8 mouse cellular contexts compared by ENCODE assay signal in genomic region chr3:138644286-138644951, GRCm38 (mm10).
DNase-seq lines count a peak whose midpoint lies in the region; ATAC-seq lines count a peak whose summit lies in the region.

No protein-coding gene starts in this region.

- H3K9me3 ChIP-seq in erythroblast, embryonic 14.5 days (ENCODE audit: control insufficient read depth, low read length), result no peaks in the 10 kb centered on the region
- no peaks in the 10 kb centered on the region; the same call in 1 of the 2 replicates for H3K9me3 ChIP-seq in heart, embryonic 11.5 days (replicated peaks; ENCODE audit: control insufficient read depth, low read length)
- no peaks in the 10 kb centered on the region; the same call in 1 of the 2 replicates for H3K9me3 ChIP-seq in stomach, embryonic 14.5 days (ENCODE audit: control insufficient read depth, low read depth, low read length)

- no peak for ATAC-seq in erythroblast, adult 5-6 weeks (replicated peaks; ENCODE audit: low FRiP score, poor library complexity, severe bottlenecking)
- ATAC-seq in heart, embryonic 11.5 days (replicated peaks; ENCODE audit: insufficient number of reproducible peaks, low FRiP score, low TSS enrichment), result peak; percentile 57; the same call in 1 of the 2 replicates
- peak; percentile 40; the same call in 1 of the 2 replicates for ATAC-seq in megakaryocyte progenitor cell, adult 5-6 weeks (replicated peaks; ENCODE audit: poor library complexity)
- peak; percentile 80 for ATAC-seq in stomach, embryonic 14.5 days (ENCODE audit: insufficient number of reproducible peaks, insufficient read depth, low FRiP score, low read depth)

- 2% methylated on average over 19 of the region's 19 CpGs for whole genome bisulfite sequencing in heart, embryonic 11.5 days (ENCODE audit: insufficient replicate concordance)
- WGBS in stomach, embryonic 14.5 days, result 3% methylated on average over 19 of the region's 19 CpGs

- peaks cover 12% of the 10 kb centered on the region for H3K4me1 ChIP-seq in erythroblast, embryonic 14.5 days (ENCODE audit: control insufficient read depth)
- H3K4me1 ChIP-seq in heart, embryonic 11.5 days (ENCODE audit: control insufficient read depth, insufficient read depth, low read length), result no peaks in the 10 kb centered on the region
- peaks cover 3% of the 10 kb centered on the region; the same call in 1 of the 2 replicates for H3K4me1 ChIP-seq in stomach, embryonic 14.5 days (ENCODE audit: control insufficient read depth, insufficient read depth, low read length)

- peak overlapping the region; percentile 44 for H3K4me3 ChIP-seq in erythroblast, embryonic 14.5 days (replicated peaks)
- peak overlapping the region; percentile 22 for H3K4me3 ChIP-seq in heart, embryonic 11.5 days (ENCODE audit: low read depth, low read length)
- peak overlapping the region; percentile 28 for H3K4me3 ChIP-seq in stomach, embryonic 14.5 days (ENCODE audit: low read depth, low read length)

- H3K27ac ChIP-seq in heart, embryonic 11.5 days (ENCODE audit: low read depth, low read length), result no peak overlapping the region; the same call in 1 of the 2 replicates
- peak overlapping the region; percentile 44; the same call in 1 of the 2 replicates for H3K27ac ChIP-seq in stomach, embryonic 14.5 days (ENCODE audit: low read length)

- no peaks in the 10 kb centered on the region for H3K27me3 ChIP-seq in erythroblast, embryonic 14.5 days (ENCODE audit: control insufficient read depth)
- H3K27me3 ChIP-seq in heart, embryonic 11.5 days (ENCODE audit: control insufficient read depth, insufficient read depth, low read length), result no peaks in the 10 kb centered on the region
- H3K27me3 ChIP-seq in stomach, embryonic 14.5 days (ENCODE audit: control insufficient read depth, insufficient read depth, low read length), result no peaks in the 10 kb centered on the region

- H3K4me2 ChIP-seq in heart, embryonic 11.5 days, result peak overlapping the region; percentile 62
- peak overlapping the region; percentile 62 for H3K4me2 ChIP-seq in stomach, embryonic 14.5 days (replicated peaks; ENCODE audit: low read depth, low read length)

- H3K9ac ChIP-seq in heart, embryonic 11.5 days (ENCODE audit: low read depth, low read length), result peak overlapping the region; percentile 6; the same call in 1 of the 2 replicates
- 0 out of 2 replicates have a peak overlapping the region, but pooled peaks have one; percentile 18 for H3K9ac ChIP-seq in stomach, embryonic 14.5 days (replicated peaks; ENCODE audit: low read depth, low read length)

- no peaks in the 10 kb centered on the region for H3K36me3 ChIP-seq in erythroblast, embryonic 14.5 days (ENCODE audit: control insufficient read depth)
- H3K36me3 ChIP-seq in heart, embryonic 11.5 days (ENCODE audit: control insufficient read depth, insufficient read depth, low read length), result no peaks in the 10 kb centered on the region
- no peaks in the 10 kb centered on the region for H3K36me3 ChIP-seq in stomach, embryonic 14.5 days (ENCODE audit: control insufficient read depth, insufficient read depth, low read length)

- DNase-seq in adrenal gland, postnatal 14 days, result peak; percentile 59
- peak; percentile 6 for DNase-seq in kidney, postnatal 14 days
- DNase-seq in spleen, postnatal 36 days (ENCODE audit: low spot score in 2 of 2), result no peak

Comparison
In these comparisons a context has a peak if more than half of its experiments do, and no peak if none do; other contexts are left out.
1. DNase-seq: peak in adrenal gland, postnatal 14 days (single experiment) and kidney, postnatal 14 days (single experiment); none in spleen, postnatal 36 days (0 of 2).
2. Peak in every context shown above with its lines, with median percentiles within 50 percentile points of each other: H3K4me3 ChIP-seq.